Mouse (Mus musculus) adipocyte (in vitro differentiated cells): ENCODE measurements around the gene Cnih1.
"Not testable (repeated sequence)": the region's sequence is repeated elsewhere in the genome, so short reads cannot be mapped to it uniquely, and the experiment has no call there.

Experiments
- DNase-seq: peaks from one replicate; pipeline ENCODE4 v3.0.0-alpha.2; 2016; ENCODE audit warnings: low spot score

Gene Cnih1

DNA sequence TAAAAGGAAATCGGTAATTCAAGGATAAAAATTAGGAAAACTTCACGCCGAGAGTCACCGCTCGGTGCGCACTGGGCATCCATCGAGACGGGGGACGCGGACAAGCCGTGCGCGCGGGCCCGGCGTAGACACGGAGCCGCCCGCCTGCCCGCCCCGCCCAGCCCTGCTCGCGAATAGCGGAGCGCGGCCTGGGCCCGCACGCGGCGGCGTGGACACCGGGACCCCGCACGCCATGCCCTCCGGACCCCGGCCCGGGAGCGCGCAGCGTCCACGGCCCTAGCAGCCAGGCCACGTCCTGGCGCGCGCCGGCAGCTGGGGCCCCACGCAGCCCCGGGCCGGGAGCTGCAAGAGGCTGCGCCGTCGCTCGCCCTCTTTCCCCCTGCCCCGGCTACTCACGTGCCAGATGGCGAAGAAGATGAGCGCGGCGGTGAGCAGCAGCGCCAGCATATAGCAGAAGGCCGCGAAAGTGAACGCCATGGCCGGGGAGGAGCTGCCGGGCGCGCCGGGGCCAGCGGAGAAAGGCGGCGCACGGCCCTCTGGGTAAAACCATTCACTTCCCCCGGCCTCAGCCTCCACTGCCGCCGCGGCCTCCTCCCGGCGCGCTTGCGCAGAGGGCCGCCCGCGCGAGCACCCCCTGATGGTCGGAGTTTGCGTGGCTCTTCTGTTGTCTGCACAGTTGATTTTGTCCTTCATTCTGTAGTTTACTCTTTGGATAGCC lies at the start of gene Cnih1:
Gene Cnih1 (minus strand): TSS at position 625 of the 718 bp plus-strand sequence.
- DNase-seq, result peak; percentile 82

- DNase-seq, result peak; percentile 16
These were observed 44.4 kb upstream of the Cnih1 start for GRCm38 (mm10) chr14:46832354-46833272.

- DNase-seq, result peak; percentile 89
These were observed 43.7 kb upstream of the Cnih1 start, which contains the start of gene Cgrrf1 for GRCm38 (mm10) chr14:46831837-46832333. Gene Cgrrf1, plus strand, starts transcription at chr14:46832125.

DNA sequence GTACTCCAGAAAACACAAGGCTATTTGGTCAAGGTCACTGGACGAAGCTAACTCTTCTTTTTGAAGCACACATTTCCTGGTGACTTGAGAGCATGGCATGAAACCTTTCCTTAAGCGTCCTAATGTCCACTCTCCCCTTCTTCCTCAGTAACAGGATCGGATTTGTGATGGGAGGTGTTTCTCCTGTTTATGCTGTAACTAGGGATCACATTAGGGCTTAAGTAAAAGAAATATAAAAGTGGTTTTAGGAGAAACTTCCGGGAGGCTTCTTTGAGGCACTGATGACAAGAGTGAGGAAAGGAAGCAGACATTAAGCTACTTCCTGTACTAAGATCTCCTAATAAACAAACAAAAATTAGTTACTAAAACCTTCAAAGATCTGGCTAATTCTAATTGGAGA lies 43.1 kb upstream of the Cnih1 start:
- DNase-seq, result no peak

DNA sequence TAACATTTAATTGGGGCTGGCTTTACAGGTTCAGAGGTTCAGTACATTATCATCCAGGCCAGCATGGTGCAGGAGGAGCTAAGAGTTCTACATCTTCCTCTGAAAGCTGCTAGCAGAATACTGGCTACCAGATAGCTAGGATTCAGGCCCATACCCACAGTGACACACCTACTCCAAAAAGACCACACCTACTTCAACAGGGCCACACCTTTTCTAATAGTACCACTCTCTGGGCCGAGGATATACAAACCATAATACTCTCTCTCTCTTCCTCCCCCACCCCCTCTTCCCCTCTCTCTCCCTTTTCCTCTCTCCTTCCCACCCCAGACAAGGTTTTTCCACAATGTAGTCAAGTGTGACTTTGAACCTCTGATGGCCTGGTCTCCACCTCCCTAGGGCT lies 39.2 kb upstream of the Cnih1 start:
- DNase-seq, result no peak

GRCm38 (mm10) chr14:46823996-46824395 lies 35.8 kb upstream of the Cnih1 start:
- no peak for DNase-seq

- DNase-seq, result peak; percentile 82
These were observed 33.9 kb upstream of the Cnih1 start, which contains the start of gene Gmfb for GRCm38 (mm10) chr14:46821873-46822716. Gene Gmfb, minus strand, starts transcription at chr14:46822242.

DNA sequence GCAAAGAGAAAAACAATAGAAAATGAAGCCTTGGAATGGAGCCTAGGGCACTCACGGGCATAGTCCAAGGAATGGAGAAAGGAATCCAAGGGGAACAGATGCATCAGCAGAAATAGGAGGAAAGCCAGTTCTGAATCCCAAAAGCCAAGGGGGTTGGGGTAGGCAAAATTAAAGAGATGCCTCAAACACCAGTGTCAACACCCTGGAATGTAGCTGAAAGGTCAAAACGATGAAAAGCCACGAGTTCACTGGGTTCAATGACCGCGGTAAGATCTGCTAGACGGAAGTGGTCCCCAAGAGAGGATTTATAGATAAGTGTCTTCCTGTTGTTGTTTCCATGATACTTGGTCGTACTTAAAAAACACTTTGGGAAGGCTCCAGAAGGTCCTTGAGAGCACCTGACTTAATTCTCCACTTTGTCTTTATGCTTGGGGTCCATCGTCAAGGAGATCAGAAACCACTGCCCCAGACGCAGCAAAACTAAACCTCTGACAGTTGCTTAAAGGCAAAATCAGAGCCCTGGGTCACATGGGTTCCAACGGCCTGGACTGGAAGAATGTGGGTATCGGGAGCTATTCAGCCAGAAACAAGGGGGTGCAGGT lies 33.2 kb upstream of the Cnih1 start:
- DNase-seq, result peak; percentile 53

- not testable (repeated sequence) for DNase-seq
These were observed 31.8 kb upstream of the Cnih1 start for GRCm38 (mm10) chr14:46819961-46820360.

DNA sequence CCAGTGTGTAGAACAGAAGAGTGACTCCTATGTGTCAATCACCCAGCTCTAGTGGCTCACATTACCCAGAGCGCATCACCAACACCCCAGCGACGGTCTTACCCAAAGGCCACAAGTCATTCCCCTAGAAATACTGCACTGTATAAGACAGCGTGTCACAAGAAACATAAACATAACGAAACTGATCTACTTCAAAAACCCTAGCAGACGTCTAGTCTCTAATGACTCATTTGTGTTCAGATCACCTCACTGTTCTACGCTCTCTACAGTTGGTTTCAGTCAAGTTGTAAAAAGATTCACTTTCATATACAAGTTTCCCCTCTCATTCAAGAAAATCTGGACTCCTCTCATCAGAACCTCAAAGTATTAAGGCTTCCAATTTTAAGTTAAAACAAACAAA lies 30.5 kb upstream of the Cnih1 start:
- DNase-seq, result no peak

GRCm38 (mm10) chr14:46816916-46817622 lies 28.9 kb upstream of the Cnih1 start:
- DNase-seq, result no peak

- no peak for DNase-seq
These were observed 27.4 kb upstream of the Cnih1 start for GRCm38 (mm10) chr14:46815640-46816039.

DNA sequence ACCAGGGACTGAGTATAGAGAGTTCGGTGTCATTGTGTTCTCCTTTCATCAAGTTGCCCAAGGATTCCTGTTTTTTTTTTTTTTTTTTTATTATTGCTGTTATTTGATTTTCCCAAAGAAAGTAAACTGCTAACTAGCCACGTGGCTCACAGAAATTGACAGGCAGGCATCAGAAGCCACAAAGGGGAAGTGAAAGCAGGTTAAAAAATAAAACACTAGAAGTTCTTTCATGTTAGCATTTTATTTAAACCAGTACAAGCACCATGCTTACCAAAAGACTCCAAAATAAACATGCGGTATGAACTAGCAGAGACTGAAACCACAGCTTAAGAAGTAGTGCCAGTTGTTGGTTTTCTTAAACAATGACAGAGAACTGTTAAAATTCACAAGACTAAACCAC lies 19.7 kb upstream of the Cnih1 start:
- DNase-seq, result no peak

GRCm38 (mm10) chr14:46806186-46806585 lies 18.0 kb upstream of the Cnih1 start:
- DNase-seq, result no peak

GRCm38 (mm10) chr14:46803791-46804190 lies 15.6 kb upstream of the Cnih1 start:
- no peak for DNase-seq

GRCm38 (mm10) chr14:46803259-46803658 lies 15.0 kb upstream of the Cnih1 start:
- no peak for DNase-seq

GRCm38 (mm10) chr14:46800684-46801345 lies 12.6 kb upstream of the Cnih1 start:
- peak; percentile 39 for DNase-seq

- no peak for DNase-seq
These were observed 5.9 kb upstream of the Cnih1 start for GRCm38 (mm10) chr14:46794157-46794556.

DNA sequence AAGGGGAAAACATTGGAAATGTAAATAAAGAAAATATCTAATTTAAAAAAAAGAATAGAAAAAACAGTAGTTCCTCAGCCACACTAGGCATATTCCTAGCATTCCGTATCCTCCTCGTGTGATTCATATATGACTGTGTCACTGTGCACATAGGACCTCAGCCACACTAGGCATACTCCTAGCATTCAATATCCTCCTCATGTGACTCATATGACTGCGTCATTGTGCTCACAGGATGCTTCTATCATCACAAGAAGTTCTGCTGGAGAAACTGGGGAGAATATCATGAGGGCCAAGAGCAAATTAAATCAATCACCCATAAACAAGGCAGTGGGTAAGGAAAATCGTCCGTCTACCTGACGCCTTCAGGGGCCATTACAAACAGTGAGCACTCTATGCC lies 2.5 kb upstream of the Cnih1 start:
- DNase-seq, result no peak

DNA sequence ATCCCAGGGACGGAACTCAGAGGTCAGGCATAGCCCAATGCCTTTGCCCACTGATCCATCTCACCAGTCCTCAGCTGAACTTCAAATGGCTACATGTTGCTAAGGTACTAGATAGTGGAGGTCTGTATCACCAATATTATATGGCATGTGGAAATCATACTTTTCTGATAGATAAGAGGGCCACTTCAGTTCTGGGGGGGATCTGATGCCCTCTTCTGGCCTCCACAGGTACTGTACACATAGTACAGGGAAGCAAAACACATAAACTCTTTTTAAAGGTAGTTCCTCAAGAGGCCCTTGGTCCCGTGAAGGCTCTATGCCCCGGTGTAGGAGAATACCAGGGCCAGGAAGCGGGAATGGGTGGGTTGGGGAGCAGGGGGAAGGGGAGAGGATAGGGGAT lies 2.1 kb upstream of the Cnih1 start:
- DNase-seq, result no peak
